Mouse (Mus musculus) heart, embryonic 12.5 days (tissue): ENCODE results near the gene Cnnm4. TPM values are rescaled to one million over a fixed set of nuclear protein-coding genes. Genes with fewer than 3 reads are reported as not detected.

Experiments
- ATAC-seq: fragments of 200-750 bp; cut with Nextera tagmentation; 2 replicates; pipeline ENCODE4 v1.8.0; 2017; ENCODE audit warnings: moderate TSS enrichment, moderate library complexity; ENCODE audit not compliant: insufficient number of reproducible peaks, low FRiP score
- H3K27ac ChIP-seq: fragments of 300-500 bp; sonication (generic); 2 replicates; pipeline ENCODE4 v1.5.1; 2016; ENCODE audit warnings: mild to moderate bottlenecking, moderate library complexity; ENCODE audit not compliant: poor library complexity, severe bottlenecking
- H3K27me3 ChIP-seq: fragments of 300-500 bp; sonication (generic); replicated peaks from 2 replicates; pipeline ENCODE4 v1.6.1; 2016; ENCODE audit warnings: mild to moderate bottlenecking, moderate library complexity
- H3K36me3 ChIP-seq: fragments of 300-500 bp; sonication (generic); 2 replicates; pipeline ENCODE4 v1.6.1; 2016; ENCODE audit warnings: mild to moderate bottlenecking, moderate library complexity
- H3K4me1 ChIP-seq: fragments of 300-500 bp; sonication (generic); replicated peaks from 2 replicates; pipeline ENCODE4 v1.6.1; 2016; ENCODE audit warnings: mild to moderate bottlenecking
- H3K4me2 ChIP-seq: fragments of 300-500 bp; sonication (generic); 2 replicates; pipeline ENCODE4 v1.6.1; 2016; ENCODE audit warnings: mild to moderate bottlenecking, moderate library complexity
- H3K4me3 ChIP-seq: fragments of 300-500 bp; sonication (generic); 2 replicates; pipeline ENCODE4 v1.5.1; 2016; ENCODE audit warnings: mild to moderate bottlenecking
- H3K9ac ChIP-seq: fragments of 300-500 bp; sonication (generic); 2 replicates; pipeline ENCODE4 v1.6.1; 2016; ENCODE audit warnings: mild to moderate bottlenecking, moderate library complexity
- H3K9me3 ChIP-seq: fragments of 300-500 bp; sonication (generic); replicated peaks from 2 replicates; pipeline ENCODE4 v1.6.1; 2016; ENCODE audit warnings: mild to moderate bottlenecking, moderate library complexity
- WGBS: fragments of 180-500 bp; shearing (Covaris S2); methylation state at CpG from one replicate; pipeline ENCODE4 v1.1.7; 2016; 5-methylcytosine and 5-hydroxymethylcytosine counted together
- polyA plus RNA-seq: library from polyadenylated mRNA; unstranded; fragments of >200 nt; fragmentation: Nextera tagmentation; extraction: Ambion mirVana; gene quantifications from 2 replicates; pipeline ENCODE4 v1.2.1, GENCODE M21; 2016

Cnnm4 gene
- polyA plus RNA-seq, 1 experiment from 2014 or later: 7.3 TPM

DNA sequence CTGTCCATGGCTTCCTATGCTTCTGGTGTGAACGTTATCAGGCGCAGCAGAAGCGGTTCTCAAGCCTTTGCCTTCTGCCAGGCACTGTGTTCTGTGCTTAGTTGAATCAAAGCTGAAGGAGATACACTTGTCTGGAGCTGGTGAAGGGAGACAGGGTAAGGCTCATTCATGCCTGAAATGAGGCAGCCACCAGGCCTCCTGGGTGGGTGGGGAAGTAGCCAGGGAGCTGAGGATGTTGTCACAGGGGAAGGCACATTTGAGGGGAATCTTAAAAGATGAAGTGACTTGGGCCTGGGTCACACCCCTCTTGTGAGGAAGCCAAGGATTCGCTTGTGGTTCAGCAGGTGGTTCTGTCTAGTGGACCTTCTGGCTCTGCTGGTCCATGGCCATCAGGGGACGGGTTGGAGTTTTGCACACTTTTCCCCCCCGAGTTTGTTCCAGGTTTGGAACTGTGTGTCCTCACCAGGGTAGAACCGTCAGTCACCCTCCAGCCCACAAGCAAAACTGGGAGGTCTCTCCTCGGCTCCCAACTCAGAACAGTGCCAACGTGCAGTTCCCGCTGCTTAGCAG, 1.9 kb downstream of the Cnnm4 start:
- H3K27me3 ChIP-seq: no peaks in the 10 kb centered on the region
- H3K4me3 ChIP-seq: peak overlapping the region; percentile 77; the same call in 1 of the 2 replicates
- H3K27ac ChIP-seq: no peak overlapping the region
- 71% methylated on average over 10 of the region's 10 CpGs for WGBS
- no peak for ATAC-seq
- H3K9ac ChIP-seq: 0 out of 2 replicates have a peak overlapping the region, but pooled peaks have one; percentile 27
- H3K4me1 ChIP-seq: peaks cover 42% of the 10 kb centered on the region
- no peaks in the 10 kb centered on the region for H3K36me3 ChIP-seq
- peak overlapping the region; percentile 69 for H3K4me2 ChIP-seq
- H3K9me3 ChIP-seq: no peaks in the 10 kb centered on the region

DNA sequence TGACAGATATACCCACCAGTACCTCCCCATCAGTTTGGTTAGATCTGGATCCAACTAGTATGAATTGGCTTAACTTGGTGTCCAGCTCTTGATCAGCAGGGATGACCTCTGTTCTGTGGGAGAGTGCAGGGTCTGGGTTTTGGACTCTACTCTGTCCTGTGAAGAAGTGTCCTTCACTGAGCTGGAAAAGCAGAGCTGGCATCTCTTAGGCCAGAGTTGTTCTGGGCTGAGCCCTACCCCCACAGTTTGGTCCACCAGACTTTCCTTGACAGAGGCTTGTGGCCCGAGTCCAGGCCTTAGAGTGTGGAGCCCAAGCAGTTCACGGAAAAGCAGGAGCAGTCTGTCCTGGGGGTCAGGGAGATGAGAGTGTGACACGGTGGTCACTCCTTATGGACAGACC, 3.2 kb downstream of the Cnnm4 start:
- 57% methylated on average over 3 of the region's 3 CpGs for WGBS
- Histone ChIP-seq H3K4me1 (peaks cover 43% of the 10 kb centered on the region), H3K4me3 (no peak overlapping the region), H3K27ac (no peak overlapping the region), H3K9ac (0 out of 2 replicates have a peak overlapping the region, but pooled peaks have one; percentile 4), H3K36me3 (no peaks in the 10 kb centered on the region), H3K9me3 (no peaks in the 10 kb centered on the region), H3K4me2 (peak overlapping the region; percentile 69), H3K27me3 (no peaks in the 10 kb centered on the region)
- no peak for ATAC-seq

DNA sequence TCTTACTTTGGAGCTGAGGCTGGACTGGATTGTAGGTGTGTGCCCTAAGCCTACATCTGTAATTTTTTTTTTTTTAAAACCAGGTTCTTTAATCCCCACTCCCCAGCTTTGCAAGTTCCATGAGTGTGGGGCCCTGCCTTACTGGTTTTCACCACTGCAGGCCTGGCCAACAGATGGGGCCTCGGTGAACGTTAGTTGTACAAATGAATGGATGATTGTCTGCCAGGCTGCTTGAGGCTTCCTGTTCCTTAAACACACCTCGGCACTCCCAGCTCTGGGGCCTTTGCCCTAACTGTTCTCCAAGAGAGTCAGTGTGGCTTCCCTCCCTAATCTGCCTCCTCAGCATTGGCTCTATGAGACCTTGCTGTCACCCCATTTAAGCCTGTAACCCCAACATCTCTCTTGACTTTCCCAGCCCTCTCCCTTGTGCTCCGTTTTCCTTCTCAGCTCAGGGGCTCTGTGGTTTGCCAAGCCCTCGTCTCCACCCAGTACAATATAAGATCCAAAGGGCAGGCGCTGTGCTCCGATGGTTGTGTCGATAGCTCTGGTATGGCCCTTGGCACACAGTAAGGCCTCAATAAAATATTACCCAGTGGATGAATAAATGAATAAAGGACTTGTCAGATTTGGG, 4.2 kb downstream of the Cnnm4 start:
- no peak overlapping the region for H3K27ac ChIP-seq
- no peaks in the 10 kb centered on the region for H3K36me3 ChIP-seq
- 61% methylated on average over 8 of the region's 8 CpGs for WGBS
- no peak overlapping the region for H3K4me3 ChIP-seq
- H3K9me3 ChIP-seq: no peaks in the 10 kb centered on the region
- H3K27me3 ChIP-seq: no peaks in the 10 kb centered on the region
- no peak overlapping the region for H3K9ac ChIP-seq
- ATAC-seq: no peak
- H3K4me1 ChIP-seq: peaks cover 43% of the 10 kb centered on the region
- H3K4me2 ChIP-seq: peak overlapping the region; percentile 69

DNA sequence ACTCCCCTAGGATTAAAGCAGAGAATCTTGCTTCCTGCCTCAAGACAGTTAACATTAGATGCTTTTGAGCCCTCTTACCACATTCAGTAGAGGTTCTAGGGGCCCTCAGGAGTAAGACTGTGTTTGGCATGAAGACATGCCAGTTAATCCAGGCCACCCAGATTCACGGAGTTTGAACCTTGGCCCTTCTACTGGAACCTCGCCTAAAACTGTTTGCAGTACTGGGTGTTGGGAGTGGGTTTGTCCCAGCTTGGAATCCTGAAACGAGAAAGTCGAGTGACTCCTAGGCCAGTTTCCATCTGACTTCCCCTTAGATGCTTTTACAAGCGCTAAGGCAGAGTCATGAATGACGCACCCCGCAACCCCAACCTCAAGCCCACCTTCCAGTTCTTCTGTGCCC, 5.0 kb downstream of the Cnnm4 start:
- no peaks in the 10 kb centered on the region for H3K36me3 ChIP-seq
- no peak overlapping the region for H3K27ac ChIP-seq
- no peaks in the 10 kb centered on the region for H3K27me3 ChIP-seq
- H3K4me1 ChIP-seq: peaks cover 43% of the 10 kb centered on the region
- no peak overlapping the region for H3K4me3 ChIP-seq
- WGBS: 80% methylated on average over 7 of the region's 7 CpGs
- H3K4me2 ChIP-seq: no peak overlapping the region
- ATAC-seq: no peak
- no peak overlapping the region for H3K9ac ChIP-seq
- no peaks in the 10 kb centered on the region for H3K9me3 ChIP-seq

DNA sequence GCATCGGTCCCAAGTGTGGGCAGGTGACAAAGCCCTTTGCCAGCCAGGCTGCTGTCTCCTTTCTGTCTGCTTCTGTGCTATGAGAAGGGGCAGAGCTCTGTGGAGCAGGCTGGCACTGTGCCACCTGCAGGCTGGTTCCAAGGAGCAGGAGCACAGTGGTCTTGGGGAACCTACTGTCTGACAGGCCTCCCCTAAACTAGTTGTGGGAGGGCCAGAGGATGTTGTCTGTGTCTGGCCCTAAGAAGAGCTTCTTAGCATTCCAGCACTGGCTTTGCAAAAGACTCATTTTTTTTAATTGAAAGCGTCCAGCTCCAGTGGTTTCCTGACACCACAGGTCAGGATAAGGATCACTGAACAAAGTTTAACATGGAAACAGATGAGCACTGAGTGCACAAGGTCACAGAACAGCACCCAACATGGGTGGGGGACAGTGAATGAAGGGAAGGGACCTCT, 6.9 kb downstream of the Cnnm4 start:
- Histone ChIP-seq H3K4me3 (no peak overlapping the region), H3K4me1 (peaks cover 29% of the 10 kb centered on the region), H3K9me3 (no peaks in the 10 kb centered on the region), H3K36me3 (no peaks in the 10 kb centered on the region), H3K27ac (no peak overlapping the region), H3K4me2 (no peak overlapping the region), H3K9ac (no peak overlapping the region), H3K27me3 (no peaks in the 10 kb centered on the region)
- no peak for ATAC-seq
- 66% methylated on average over 2 of the region's 2 CpGs for WGBS

DNA sequence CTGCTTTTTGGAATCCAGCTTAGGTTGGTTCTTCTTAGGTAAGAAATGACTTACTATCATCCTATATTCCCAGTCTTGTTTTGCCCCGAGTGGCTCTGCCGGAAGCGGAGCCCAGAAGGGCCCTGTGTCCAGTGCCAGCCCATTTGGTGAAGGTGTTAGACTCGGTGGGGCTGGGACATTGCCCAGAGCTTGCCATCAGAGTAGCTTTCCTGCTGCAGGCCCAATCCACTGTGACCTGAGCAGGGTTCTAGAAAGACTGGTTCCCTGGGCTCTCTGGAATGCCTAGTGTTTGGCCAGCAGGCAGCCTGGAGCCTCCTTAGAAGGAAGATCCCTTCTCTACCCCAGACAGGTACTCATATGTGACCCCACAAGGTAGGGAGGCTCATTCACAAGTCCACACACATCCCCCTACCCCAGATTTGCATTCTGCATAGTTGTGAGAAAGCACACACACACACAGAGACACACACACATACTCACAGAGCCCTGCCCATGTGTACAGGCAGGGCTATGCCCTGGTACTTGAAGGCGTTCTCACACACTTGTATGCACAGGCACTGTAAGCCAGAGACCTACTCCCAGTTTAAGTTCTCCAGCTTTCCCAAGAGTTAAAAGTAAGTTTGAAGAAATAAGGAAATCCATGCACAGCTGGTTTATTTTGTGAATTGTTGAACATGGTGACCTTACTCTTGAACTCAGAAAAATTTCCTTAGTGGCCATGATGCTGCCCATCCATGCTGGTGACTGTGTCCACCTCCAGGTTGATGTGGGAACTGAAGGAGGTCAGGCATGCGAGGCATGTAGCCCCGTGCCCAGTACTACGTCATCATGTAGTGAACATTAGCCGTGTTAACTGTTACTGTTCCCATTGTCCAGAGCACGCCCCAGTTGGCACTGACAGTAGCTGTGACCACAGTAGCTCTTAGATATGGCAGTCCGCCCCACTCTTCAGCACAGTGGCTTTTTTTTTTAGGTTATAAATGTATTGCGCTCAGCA, 8.8 kb downstream of the Cnnm4 start:
- H3K36me3 ChIP-seq: no peaks in the 10 kb centered on the region
- 78% methylated on average over 12 of the region's 12 CpGs for WGBS
- no peak overlapping the region for H3K9ac ChIP-seq
- no peak overlapping the region for H3K4me3 ChIP-seq
- no peak for ATAC-seq
- H3K9me3 ChIP-seq: no peaks in the 10 kb centered on the region
- no peaks in the 10 kb centered on the region for H3K27me3 ChIP-seq
- H3K4me1 ChIP-seq: peaks cover 14% of the 10 kb centered on the region
- H3K27ac ChIP-seq: no peak overlapping the region
- H3K4me2 ChIP-seq: no peak overlapping the region

DNA sequence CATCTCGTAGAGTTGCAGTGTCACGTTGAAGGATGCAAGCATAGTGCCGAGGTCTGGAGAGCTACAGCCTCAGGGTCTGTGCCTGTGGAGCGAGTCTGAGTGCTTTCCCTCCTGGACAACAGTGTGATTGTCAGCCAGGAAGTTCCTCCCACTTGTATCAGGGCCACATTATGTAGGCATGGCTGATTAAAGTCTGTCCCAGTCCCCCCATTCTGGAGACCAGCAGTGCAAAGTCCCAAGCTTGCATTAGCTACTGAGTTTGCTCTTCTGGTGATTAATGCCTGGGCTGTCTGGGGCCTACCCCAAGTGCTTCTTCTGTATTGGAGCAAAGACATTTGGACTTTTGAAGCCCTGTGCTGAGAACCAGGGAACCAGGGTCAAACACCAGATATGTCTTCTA, 12.4 kb downstream of the Cnnm4 start:
- Histone ChIP-seq H3K9ac (no peak overlapping the region), H3K9me3 (no peaks in the 10 kb centered on the region), H3K4me1 (0 out of 2 replicates have a peak, but pooled peaks cover 4% of the 10 kb centered on the region), H3K27ac (no peak overlapping the region), H3K27me3 (no peaks in the 10 kb centered on the region), H3K4me3 (no peak overlapping the region), H3K4me2 (no peak overlapping the region), H3K36me3 (no peaks in the 10 kb centered on the region)
- no peak for ATAC-seq
- WGBS: 61% methylated on average over 4 of the region's 4 CpGs

DNA sequence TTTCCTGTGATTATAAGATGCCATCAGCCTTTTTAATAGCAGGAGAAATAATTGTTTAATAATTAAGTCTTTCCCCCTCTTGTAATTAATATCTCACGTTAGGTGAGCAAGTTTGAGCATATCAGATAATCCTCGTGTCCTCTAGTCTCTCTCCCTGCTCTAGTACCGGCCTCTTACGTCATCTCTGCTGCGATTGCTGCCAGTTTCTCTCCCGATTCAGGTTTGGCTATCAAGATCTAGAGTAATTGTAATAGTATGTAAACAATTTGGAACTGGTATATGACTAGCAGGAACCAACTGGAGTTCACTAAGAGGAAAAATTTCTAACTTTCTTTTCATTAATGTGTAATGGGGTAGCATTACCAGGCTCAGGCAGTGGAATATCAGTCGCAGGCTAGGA, 13.7 kb downstream of the Cnnm4 start:
- no peaks in the 10 kb centered on the region for H3K27me3 ChIP-seq
- 0 out of 2 replicates have a peak, but pooled peaks cover 4% of the 10 kb centered on the region for H3K4me1 ChIP-seq
- no peak overlapping the region for H3K4me2 ChIP-seq
- no peak overlapping the region for H3K9ac ChIP-seq
- WGBS: 70% methylated on average over 7 of the region's 7 CpGs
- no peaks in the 10 kb centered on the region for H3K9me3 ChIP-seq
- H3K27ac ChIP-seq: no peak overlapping the region
- no peak for ATAC-seq
- no peak overlapping the region for H3K4me3 ChIP-seq
- H3K36me3 ChIP-seq: no peaks in the 10 kb centered on the region

DNA sequence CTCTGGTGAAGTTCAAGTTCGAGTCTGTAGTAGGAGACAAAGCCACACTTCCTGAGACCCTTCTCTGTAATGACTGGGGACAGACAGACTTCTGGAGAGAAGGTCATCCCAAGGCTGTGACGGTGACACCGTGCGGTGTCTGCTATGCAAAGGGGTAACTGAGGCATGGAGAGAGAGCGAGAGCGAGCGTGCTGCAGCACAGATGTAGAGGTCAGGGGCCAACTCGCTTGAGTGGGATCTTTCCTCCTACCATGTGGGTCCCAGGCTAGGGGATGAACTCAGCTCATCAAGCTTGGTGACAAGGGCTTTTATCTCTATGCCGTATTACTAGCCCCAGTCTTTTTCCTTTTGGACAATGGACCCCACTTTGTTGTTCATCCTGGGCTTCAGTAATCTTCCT, 15.7 kb downstream of the Cnnm4 start:
- peaks cover 7% of the 10 kb centered on the region for H3K4me1 ChIP-seq
- H3K9ac ChIP-seq: no peak overlapping the region
- H3K27ac ChIP-seq: no peak overlapping the region
- 88% methylated on average over 9 of the region's 9 CpGs for WGBS
- no peaks in the 10 kb centered on the region for H3K27me3 ChIP-seq
- no peak overlapping the region for H3K4me3 ChIP-seq
- ATAC-seq: no peak
- no peak overlapping the region for H3K4me2 ChIP-seq
- H3K36me3 ChIP-seq: no peaks in the 10 kb centered on the region
- H3K9me3 ChIP-seq: no peaks in the 10 kb centered on the region

DNA sequence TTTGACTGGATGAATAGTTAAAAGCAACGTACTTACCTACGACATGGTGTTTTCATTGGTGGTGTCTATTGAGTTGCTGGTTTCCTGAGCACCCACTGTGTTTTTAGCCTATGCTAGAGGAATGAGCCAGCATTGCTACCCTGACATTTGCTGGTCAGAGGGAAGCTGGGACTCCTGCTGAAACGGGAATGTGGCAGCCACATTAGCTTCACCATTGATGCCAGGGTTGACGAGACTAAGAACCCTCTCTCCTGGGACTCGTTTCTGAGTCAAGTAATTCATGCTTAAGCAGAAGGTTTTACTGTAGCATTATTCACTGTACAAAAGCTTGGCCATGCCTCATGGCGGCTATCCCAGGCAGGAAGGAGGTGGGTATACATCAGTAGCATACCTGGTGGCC, 18.2 kb downstream of the Cnnm4 start:
- Histone ChIP-seq H3K4me2 (no peak overlapping the region), H3K27me3 (no peaks in the 10 kb centered on the region), H3K27ac (no peak overlapping the region), H3K36me3 (no peaks in the 10 kb centered on the region), H3K4me1 (peaks cover 9% of the 10 kb centered on the region), H3K9ac (no peak overlapping the region), H3K4me3 (no peak overlapping the region), H3K9me3 (no peaks in the 10 kb centered on the region)
- 67% methylated on average over 6 of the region's 6 CpGs for WGBS
- ATAC-seq: no peak
